Mouse (Mus musculus) olfactory bulb, adult 2 months (tissue): ENCODE data around the gene Itpk1. TPM values are rescaled to one million over a fixed set of nuclear protein-coding genes. Genes with fewer than 3 reads are reported as not detected.

Source experiments
- H3K27ac ChIP-seq: fragments of 200-500 bp; 2 replicates; pipeline ENCODE4 v1.5.1; 2012; ENCODE audit warnings: low read depth, low read length; ENCODE audit not compliant: insufficient read depth
- H3K4me1 ChIP-seq: fragments of 200-500 bp; 2 replicates; pipeline ENCODE4 v1.6.1; 2012; ENCODE audit warnings: low read length; ENCODE audit not compliant: control insufficient read depth, insufficient read depth
- H3K4me3 ChIP-seq: fragments of 200-500 bp; 2 replicates; pipeline ENCODE4 v1.5.1; 2012; ENCODE audit warnings: mild to moderate bottlenecking, low read depth, low read length, moderate library complexity; ENCODE audit not compliant: insufficient read depth
- CTCF ChIP-seq: fragments of 200-500 bp; IDR thresholded peaks from 2 replicates; pipeline ENCODE4 v1.5.1; 2012; ENCODE audit warnings: low read depth, mild to moderate bottlenecking, low read length, moderate library complexity; ENCODE audit not compliant: insufficient read depth
- POLR2A ChIP-seq: fragments of 200-500 bp; IDR thresholded peaks from 2 replicates; pipeline ENCODE4 v1.6.1; 2012; ENCODE audit warnings: mild to moderate bottlenecking, low read depth, low read length, moderate library complexity; ENCODE audit not compliant: insufficient read depth
- WGBS: fragments of 180-500 bp; shearing (Covaris S2); methylation state at CpG from one replicate; pipeline ENCODE4 v1.1.7; 2018; 5-methylcytosine and 5-hydroxymethylcytosine counted together
- polyA plus RNA-seq: library from polyadenylated mRNA; stranded (reverse); fragments of >200 nt; gene quantifications from 2 replicates; pipeline ENCODE4 v1.2.4, GENCODE M21; 2012; ENCODE audit warnings: low replicate concordance; ENCODE audit not compliant: missing spikeins, insufficient read depth, insufficient read length

Itpk1 gene
- polyA plus RNA-seq, 1 experiment: not detected

- TF ChIP-seq POLR2A (no peak), CTCF (no peak)
- WGBS: 93% methylated on average over 10 of the region's 10 CpGs
- Histone ChIP-seq H3K4me3 (no peak overlapping the region), H3K4me1 (peaks cover 44% of the 10 kb centered on the region), H3K27ac (no peak overlapping the region)
Measured at GRCm38 (mm10) chr12:102674556-102674955, 30.2 kb downstream of the Itpk1 start.

GRCm38 (mm10) chr12:102674123-102674522 is 30.6 kb downstream of the Itpk1 start:
- TF ChIP-seq CTCF (no peak), POLR2A (no peak)
- H3K27ac ChIP-seq: no peak overlapping the region
- WGBS: 81% methylated on average over 13 of the region's 13 CpGs
- no peak overlapping the region for H3K4me3 ChIP-seq
- peaks cover 41% of the 10 kb centered on the region for H3K4me1 ChIP-seq

GRCm38 (mm10) chr12:102672857-102673839 is 31.6 kb downstream of the Itpk1 start:
- 82% methylated on average over 20 of the region's 20 CpGs for WGBS
- H3K4me3 ChIP-seq: no peak overlapping the region
- H3K27ac ChIP-seq: no peak overlapping the region
- TF ChIP-seq POLR2A (no peak), CTCF (no peak)
- peaks cover 34% of the 10 kb centered on the region for H3K4me1 ChIP-seq

- TF ChIP-seq POLR2A (no peak), CTCF (no peak)
- WGBS: 80% methylated on average over 8 of the region's 8 CpGs
- no peak overlapping the region for H3K4me3 ChIP-seq
- no peak overlapping the region for H3K27ac ChIP-seq
- H3K4me1 ChIP-seq: peaks cover 31% of the 10 kb centered on the region
Measured at GRCm38 (mm10) chr12:102672176-102672575, 32.6 kb downstream of the Itpk1 start.

- Histone ChIP-seq H3K27ac (no peak overlapping the region), H3K4me3 (no peak overlapping the region), H3K4me1 (peaks cover 22% of the 10 kb centered on the region)
- TF ChIP-seq POLR2A (no peak), CTCF (no peak)
- 67% methylated on average over 8 of the region's 8 CpGs for WGBS
Measured at GRCm38 (mm10) chr12:102670848-102671247, 33.9 kb downstream of the Itpk1 start.

- Histone ChIP-seq H3K4me1 (peaks cover 32% of the 10 kb centered on the region), H3K27ac (no peak overlapping the region), H3K4me3 (no peak overlapping the region)
- TF ChIP-seq CTCF (no peak), POLR2A (no peak)
- WGBS: 83% methylated on average over 10 of the region's 10 CpGs
Measured at GRCm38 (mm10) chr12:102665465-102666202, 39.1 kb downstream of the Itpk1 start.

- no peak overlapping the region for H3K4me3 ChIP-seq
- TF ChIP-seq POLR2A: no peak
- no peak for TF ChIP-seq CTCF
- WGBS: 99% methylated on average over 2 of the region's 2 CpGs
- no peak overlapping the region for H3K27ac ChIP-seq
- H3K4me1 ChIP-seq: peaks cover 34% of the 10 kb centered on the region
Measured at GRCm38 (mm10) chr12:102664052-102664448, 40.7 kb downstream of the Itpk1 start.

GRCm38 (mm10) chr12:102663349-102664051 is 41.2 kb downstream of the Itpk1 start:
- WGBS: 87% methylated on average over 11 of the region's 11 CpGs
- Histone ChIP-seq H3K4me1 (peaks cover 35% of the 10 kb centered on the region), H3K4me3 (no peak overlapping the region), H3K27ac (no peak overlapping the region)
- no peak for TF ChIP-seq POLR2A
- no peak for TF ChIP-seq CTCF
